Mouse (Mus musculus) embryonic facial prominence, embryonic 13.5 days (tissue): ENCODE data around the gene Kbtbd7. TPM values are rescaled to one million over a fixed set of nuclear protein-coding genes. Genes with fewer than 3 reads are reported as not detected.

Experiments used
- ATAC-seq: fragments of 200-750 bp; cut with Nextera tagmentation; 2 replicates; pipeline ENCODE4 v1.8.0; 2017; ENCODE audit warnings: low read depth; ENCODE audit not compliant: insufficient number of reproducible peaks, insufficient read depth, low FRiP score, low TSS enrichment
- H3K27ac ChIP-seq: fragments of 300-500 bp; sonication (generic); 2 replicates; pipeline ENCODE4 v1.5.1; 2015; ENCODE audit warnings: moderate library complexity, mild to moderate bottlenecking, inconsistent platforms
- H3K27me3 ChIP-seq: fragments of 300-500 bp; sonication (generic); 2 replicates; pipeline ENCODE4 v1.6.1; 2015; ENCODE audit warnings: mild to moderate bottlenecking, inconsistent platforms
- H3K36me3 ChIP-seq: fragments of 300-500 bp; sonication (generic); 2 replicates; pipeline ENCODE4 v1.6.1; 2015; ENCODE audit warnings: mild to moderate bottlenecking, inconsistent platforms
- H3K4me1 ChIP-seq: fragments of 300-500 bp; sonication (generic); 2 replicates; pipeline ENCODE4 v1.6.1; 2015; ENCODE audit warnings: inconsistent platforms
- H3K4me2 ChIP-seq: fragments of 300-500 bp; sonication (generic); 2 replicates; pipeline ENCODE4 v1.6.1; 2015; ENCODE audit warnings: moderate library complexity, mild to moderate bottlenecking, inconsistent platforms
- H3K4me3 ChIP-seq: fragments of 300-500 bp; sonication (generic); 2 replicates; pipeline ENCODE4 v1.5.1; 2015; ENCODE audit warnings: mild to moderate bottlenecking, inconsistent platforms
- H3K9ac ChIP-seq: fragments of 300-500 bp; sonication (generic); 2 replicates; pipeline ENCODE4 v1.6.1; 2015; ENCODE audit warnings: mild to moderate bottlenecking, inconsistent platforms
- H3K9me3 ChIP-seq: fragments of 300-500 bp; sonication (generic); 2 replicates; pipeline ENCODE4 v1.6.1; 2016; ENCODE audit warnings: inconsistent platforms
- WGBS: fragments of 180-500 bp; shearing (Covaris S2); methylation state at CpG from one replicate; pipeline ENCODE4 v1.1.7; 2015; ENCODE audit warnings: mixed read lengths; 5-methylcytosine and 5-hydroxymethylcytosine counted together
- polyA plus RNA-seq: library from polyadenylated mRNA; unstranded; fragments of >200 nt; fragmentation: Nextera tagmentation; extraction: Ambion mirVana; gene quantifications from 2 replicates; pipeline ENCODE4 v1.2.1, GENCODE M21; 2015

The Kbtbd7 gene
- polyA plus RNA-seq = 12.6 and 13.3 TPM in 2 replicates

DNA sequence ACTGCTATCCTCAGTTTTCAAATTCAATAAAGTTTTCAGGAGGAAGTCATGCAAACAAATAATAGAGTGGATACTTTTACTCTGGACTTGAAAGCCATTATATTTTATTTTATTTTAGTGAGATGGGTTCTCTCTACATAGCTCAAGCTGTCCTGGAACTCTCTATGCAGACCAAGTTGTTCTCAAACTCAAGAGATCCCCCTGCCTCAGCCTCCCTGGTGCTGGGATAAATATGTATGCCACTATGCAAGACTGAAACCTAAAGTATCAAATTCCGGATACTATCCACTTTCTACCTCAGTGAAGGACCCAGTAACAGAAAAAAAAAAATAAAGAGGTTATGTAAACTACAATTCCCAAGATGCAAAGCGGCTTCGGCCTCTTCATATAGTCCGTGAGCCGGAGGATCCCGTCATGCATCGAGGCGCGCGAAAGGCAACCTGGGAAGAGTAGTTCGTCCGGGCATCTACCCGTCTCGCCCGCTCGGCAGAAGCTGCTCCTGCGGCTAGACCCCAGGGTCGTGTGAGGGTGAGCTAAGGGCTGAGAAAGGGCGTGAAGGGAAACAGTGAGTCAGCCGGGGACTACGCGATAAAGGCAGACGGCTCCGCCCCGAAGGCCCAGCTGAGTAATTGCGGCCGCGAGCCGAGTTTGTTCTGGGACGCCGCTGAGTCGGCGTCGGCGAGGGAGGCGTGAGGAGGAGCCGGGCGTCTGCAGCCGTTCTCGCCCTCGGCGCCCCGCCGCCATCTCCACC lies at the start of gene Kbtbd7:
TSS of gene Kbtbd7 (plus strand) at position 533 of the 751 bp plus-strand sequence.
- ATAC-seq = peak; percentile 97

DNA sequence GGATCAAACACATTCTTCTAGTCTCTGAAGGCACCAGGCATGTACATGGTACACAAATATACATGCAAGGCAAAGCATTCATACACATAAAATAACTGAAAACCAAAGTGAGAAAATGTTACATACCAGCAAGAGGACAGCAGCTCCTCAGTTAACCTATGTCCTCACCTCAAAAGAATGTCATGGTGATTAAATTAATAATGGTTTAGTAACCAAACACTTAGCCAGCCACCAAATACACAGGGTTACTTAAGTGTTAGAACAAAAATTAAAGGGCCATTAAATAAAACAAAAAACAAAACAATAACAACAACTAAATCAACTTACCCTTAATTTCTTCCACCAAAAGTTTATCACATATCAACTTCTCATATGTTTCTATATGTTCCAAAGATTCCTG lies 49.3 kb upstream of the Kbtbd7 start:
- H3K4me1 ChIP-seq = no peaks in the 10 kb centered on the region
- H3K36me3 ChIP-seq = peaks cover 44% of the 10 kb centered on the region
- H3K9me3 ChIP-seq = no peaks in the 10 kb centered on the region
- H3K4me3 ChIP-seq = no peak overlapping the region
- H3K27ac ChIP-seq = no peak overlapping the region
- no peak overlapping the region for H3K9ac ChIP-seq
- ATAC-seq = no peak
- no peak overlapping the region for H3K4me2 ChIP-seq
- no peaks in the 10 kb centered on the region for H3K27me3 ChIP-seq

More for the DNA sequence above, at the start of gene Kbtbd7:
- peaks cover 21% of the 10 kb centered on the region for H3K36me3 ChIP-seq
- H3K27ac ChIP-seq = peak within 1 kb of the TSS; percentile 82
- H3K9ac ChIP-seq = peak within 1 kb of the TSS; percentile 72
- peak within 1 kb of the TSS; percentile 55 for H3K4me2 ChIP-seq
- H3K4me3 ChIP-seq = peak within 1 kb of the TSS; percentile 52
- H3K4me1 ChIP-seq = no peaks in the 10 kb centered on the region
- peaks cover 14% of the 10 kb centered on the region; the same call in 1 of the 2 replicates for H3K9me3 ChIP-seq
- under 1% methylated on average over 43 of the region's 44 CpGs for WGBS
- no peaks in the 10 kb centered on the region for H3K27me3 ChIP-seq

DNA sequence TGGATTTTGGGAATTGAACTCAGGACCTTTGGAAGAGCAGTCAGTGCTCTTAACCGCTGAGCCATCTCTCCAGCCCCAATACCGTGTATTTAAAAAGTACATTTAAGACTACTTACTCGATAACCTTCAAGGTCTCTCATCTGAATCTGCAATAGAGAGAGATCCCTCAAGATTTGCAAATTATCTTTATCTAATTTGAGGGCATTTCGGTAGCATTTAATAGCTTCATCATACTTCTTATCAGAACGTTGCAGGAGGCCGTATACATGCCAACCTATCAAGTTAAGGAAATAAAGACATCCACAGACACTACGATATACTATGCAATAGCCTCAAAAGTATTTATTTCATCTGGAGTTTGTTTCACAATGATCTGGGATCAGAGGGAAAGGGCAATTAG lies 43.2 kb upstream of the Kbtbd7 start:
- no peak overlapping the region for H3K4me2 ChIP-seq
- 94% methylated on average over 7 of the region's 7 CpGs for WGBS
- H3K4me3 ChIP-seq = no peak overlapping the region
- ATAC-seq = no peak
- H3K4me1 ChIP-seq = no peaks in the 10 kb centered on the region; the same call in 1 of the 2 replicates
- no peaks in the 10 kb centered on the region for H3K9me3 ChIP-seq
- peaks cover 44% of the 10 kb centered on the region for H3K36me3 ChIP-seq
- H3K27me3 ChIP-seq = no peaks in the 10 kb centered on the region
- H3K9ac ChIP-seq = no peak overlapping the region
- no peak overlapping the region for H3K27ac ChIP-seq

DNA sequence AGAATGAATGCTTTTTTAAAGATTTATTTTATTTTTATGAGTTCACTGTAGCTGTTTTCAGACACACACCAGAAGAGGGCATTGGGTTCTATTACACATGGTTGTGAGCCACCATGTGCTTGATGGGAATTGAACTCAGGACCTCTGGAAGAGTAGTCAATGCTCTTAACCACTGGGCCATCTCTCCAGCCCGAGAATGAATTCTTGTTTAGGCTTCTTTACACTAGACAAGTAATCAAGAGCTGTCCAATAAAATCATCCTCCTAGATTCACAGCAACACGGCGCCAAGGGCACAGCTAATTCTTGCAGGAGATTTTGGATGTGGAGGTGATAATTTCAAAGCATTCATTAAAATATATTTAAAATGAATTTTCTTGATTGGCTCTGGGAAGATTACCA lies 38.0 kb upstream of the Kbtbd7 start:
- H3K4me2 ChIP-seq = no peak overlapping the region
- ATAC-seq = no peak
- WGBS = 91% methylated on average over 3 of the region's 3 CpGs

DNA sequence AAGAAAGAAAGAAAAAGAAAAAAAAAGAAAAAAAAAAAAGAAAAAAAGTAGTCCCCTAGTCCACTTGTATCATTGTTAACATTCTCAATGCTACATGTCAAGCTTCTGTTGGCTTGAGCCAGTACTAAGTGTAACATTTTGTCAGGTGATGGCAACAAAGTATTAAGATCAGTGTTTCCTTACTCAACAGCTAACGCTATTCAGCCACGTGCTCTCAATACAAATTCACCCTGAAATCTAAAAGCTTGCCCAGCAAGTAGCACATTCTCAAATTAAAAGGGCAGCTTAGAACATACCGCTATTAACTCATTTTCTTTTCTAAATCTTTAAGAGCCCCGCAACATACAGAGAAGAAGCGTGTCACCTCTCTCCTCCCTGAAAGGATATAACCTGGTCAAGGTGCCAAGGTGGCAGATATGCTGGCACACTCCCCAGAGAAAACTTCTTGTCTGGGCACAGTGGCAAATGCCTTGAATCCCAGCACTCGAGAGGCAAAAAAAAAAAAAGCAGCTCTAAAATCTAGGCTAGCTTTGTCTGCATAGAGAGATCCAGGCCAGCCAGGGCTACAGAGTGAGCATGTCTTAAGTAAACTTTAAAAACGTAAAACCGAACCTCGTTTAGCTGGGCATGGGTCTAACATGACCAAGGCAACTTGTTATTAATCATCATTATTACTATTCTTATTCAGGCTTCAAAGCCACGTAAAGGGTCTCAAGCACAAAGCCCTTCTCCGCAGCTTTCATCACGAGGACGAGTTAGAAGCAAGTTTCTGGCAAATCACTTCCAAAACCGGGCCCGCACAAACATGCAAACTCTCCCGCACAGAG lies 36.7 kb upstream of the Kbtbd7 start:
- H3K4me3 ChIP-seq = peak overlapping the region; percentile 75
- H3K4me1 ChIP-seq = peaks cover 6% of the 10 kb centered on the region
- WGBS = 1% methylated on average over 16 of the region's 16 CpGs
- peak overlapping the region; percentile 93 for H3K9ac ChIP-seq
- H3K36me3 ChIP-seq = peaks cover 11% of the 10 kb centered on the region
- H3K9me3 ChIP-seq = no peaks in the 10 kb centered on the region
- ATAC-seq = no peak
- H3K27ac ChIP-seq = peak overlapping the region; percentile 99
- no peaks in the 10 kb centered on the region for H3K27me3 ChIP-seq
- peak overlapping the region; percentile 84 for H3K4me2 ChIP-seq

More for the DNA sequence above, 38.0 kb upstream of the Kbtbd7 start:
- Histone ChIP-seq H3K4me3 (no peak overlapping the region), H3K4me1 (peaks cover 6% of the 10 kb centered on the region), H3K27ac (no peak overlapping the region), H3K9ac (no peak overlapping the region), H3K9me3 (no peaks in the 10 kb centered on the region), H3K27me3 (no peaks in the 10 kb centered on the region), H3K36me3 (peaks cover 11% of the 10 kb centered on the region)

DNA sequence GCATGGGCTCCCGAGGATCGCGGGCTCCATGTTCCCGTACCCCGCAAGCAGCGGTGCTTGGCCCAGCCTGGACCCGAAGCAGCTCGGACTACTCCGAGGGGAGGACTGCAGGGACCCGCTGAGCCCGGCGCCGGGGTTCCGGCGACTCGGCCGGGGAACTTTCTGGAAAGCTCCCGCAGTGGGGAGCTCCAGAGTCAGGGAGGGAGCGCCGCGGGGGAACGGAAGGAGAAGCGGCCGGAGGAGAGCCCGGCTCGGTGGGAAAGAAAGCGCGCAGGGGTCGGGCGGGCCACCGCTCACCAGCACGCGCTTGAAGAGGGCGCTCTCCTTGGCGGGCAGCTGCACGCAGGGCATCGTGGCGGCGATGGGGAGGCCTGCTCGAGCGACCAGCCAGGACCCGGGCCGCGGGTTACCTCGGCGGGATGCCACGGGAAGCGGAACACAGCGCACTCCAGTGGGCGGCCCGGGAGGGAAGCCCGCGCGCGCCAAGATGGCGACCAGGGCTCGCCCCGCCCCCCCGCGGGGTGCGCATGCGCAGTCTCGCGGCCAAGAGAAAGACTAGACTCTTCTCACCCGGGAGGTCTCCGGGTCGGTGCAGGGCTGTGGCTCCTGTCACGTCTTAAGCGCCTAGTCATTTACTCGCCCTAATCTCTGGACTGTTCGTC lies 35.9 kb upstream of the Kbtbd7 start, which contains the start of gene Naa16:
TSS of gene Naa16 (minus strand) at position 514 of the 662 bp plus-strand sequence.
- H3K9me3 ChIP-seq = no peaks in the 10 kb centered on the region
- H3K9ac ChIP-seq = peak within 1 kb of the TSS; percentile 93
- peaks cover 6% of the 10 kb centered on the region for H3K4me1 ChIP-seq
- peak within 1 kb of the TSS; percentile 99 for H3K27ac ChIP-seq
- ATAC-seq = peak; percentile 94
- H3K36me3 ChIP-seq = peaks cover 11% of the 10 kb centered on the region
- under 1% methylated on average over 71 of the region's 71 CpGs for WGBS
- peak within 1 kb of the TSS; percentile 75 for H3K4me3 ChIP-seq
- H3K27me3 ChIP-seq = no peaks in the 10 kb centered on the region
- H3K4me2 ChIP-seq = peak within 1 kb of the TSS; percentile 84

DNA sequence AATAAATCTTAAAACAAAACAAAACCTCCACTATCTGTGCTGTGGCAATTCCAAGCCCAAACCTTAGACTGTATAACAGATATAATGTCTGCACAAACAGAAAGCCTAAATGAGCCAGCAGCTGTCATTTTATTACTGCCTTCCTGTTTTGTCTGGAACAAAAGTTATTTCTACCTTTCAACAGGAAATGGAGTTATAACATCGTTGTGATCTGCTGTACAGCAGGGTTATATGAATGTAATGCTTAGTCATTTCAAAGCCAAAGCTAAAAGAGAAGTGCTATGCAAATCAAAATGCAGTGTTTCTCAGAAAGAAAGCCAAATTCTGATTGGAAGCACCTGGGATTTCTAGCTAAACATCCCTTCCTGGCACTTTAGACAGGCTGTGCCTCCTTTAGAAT lies 33.0 kb upstream of the Kbtbd7 start:
- H3K36me3 ChIP-seq = no peaks in the 10 kb centered on the region
- H3K4me3 ChIP-seq = no peak overlapping the region
- no peak for ATAC-seq
- H3K27me3 ChIP-seq = no peaks in the 10 kb centered on the region
- H3K4me1 ChIP-seq = peaks cover 7% of the 10 kb centered on the region
- H3K4me2 ChIP-seq = no peak overlapping the region
- H3K9ac ChIP-seq = no peak overlapping the region
- 55% methylated on average over 1 of the region's 1 CpGs for WGBS
- no peaks in the 10 kb centered on the region for H3K9me3 ChIP-seq
- H3K27ac ChIP-seq = no peak overlapping the region

DNA sequence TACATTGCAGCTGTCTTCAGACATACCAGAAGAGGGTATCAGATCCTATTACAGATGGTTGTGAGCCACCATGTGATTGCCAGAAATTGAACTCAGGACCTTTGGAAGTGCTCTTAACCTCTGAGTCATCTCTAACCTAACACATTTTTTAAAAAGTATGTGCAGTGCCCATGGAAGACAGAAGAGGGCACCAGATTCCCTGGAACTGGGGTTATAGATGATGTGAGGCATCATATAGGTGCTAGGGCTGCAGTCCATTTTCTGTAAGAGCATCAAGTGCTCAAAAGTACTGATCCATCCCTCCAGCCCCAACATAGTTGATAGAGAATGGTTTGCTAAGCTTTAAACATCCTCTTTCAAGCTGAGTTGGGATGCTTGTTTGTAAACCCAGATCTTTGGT lies 31.7 kb upstream of the Kbtbd7 start:
- no peaks in the 10 kb centered on the region for H3K27me3 ChIP-seq
- peaks cover 7% of the 10 kb centered on the region; the same call in 1 of the 2 replicates for H3K4me1 ChIP-seq
- H3K27ac ChIP-seq = no peak overlapping the region
- no peak for ATAC-seq
- no peaks in the 10 kb centered on the region for H3K9me3 ChIP-seq
- H3K36me3 ChIP-seq = no peaks in the 10 kb centered on the region; the same call in 1 of the 2 replicates
- no peak overlapping the region for H3K9ac ChIP-seq
- no peak overlapping the region for H3K4me2 ChIP-seq
- H3K4me3 ChIP-seq = no peak overlapping the region

DNA sequence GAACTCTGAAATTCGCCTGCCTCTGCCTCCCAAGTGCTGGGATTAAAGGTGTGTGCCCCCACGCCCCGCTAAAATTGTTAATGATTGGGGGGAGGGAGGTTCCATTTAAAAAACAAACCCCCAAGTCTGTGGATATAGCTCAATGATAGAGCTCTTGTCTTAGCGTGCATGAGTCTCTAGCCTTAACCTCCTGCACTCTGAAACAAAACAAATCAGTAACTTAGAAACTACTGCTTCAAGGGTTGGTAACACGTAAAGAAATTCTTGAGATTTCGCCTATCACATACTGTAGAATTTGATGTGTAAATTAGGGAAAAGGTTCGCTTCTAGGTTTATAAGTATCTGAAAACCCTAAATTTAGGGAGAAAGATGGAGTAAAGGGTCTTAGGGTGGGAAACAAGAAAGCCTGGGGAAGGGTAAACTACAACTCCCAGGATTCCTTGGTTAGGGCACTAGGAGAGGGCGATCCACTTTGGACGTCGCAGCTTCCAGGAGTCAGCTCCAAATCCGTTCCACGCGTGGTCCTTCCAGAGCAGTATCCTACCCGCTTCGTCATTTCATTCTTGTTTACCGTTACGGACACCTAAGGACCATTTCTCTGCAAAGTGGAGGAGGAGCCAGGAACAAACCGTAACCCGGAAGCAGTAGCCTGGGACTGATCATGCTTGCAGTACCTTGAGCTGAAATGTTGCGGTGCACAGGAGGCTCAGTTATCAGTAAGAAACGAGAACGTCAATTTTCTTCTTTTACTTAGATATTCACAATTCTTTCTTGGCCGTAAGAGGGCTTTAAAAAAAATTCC lies 28.8 kb upstream of the Kbtbd7 start, which contains the start of gene Mtrf1:
TSS of gene Mtrf1 (plus strand) at position 452 of the 802 bp plus-strand sequence.
- peak; percentile 71; the same call in 1 of the 2 replicates for ATAC-seq
- Histone ChIP-seq H3K36me3 (peaks cover 10% of the 10 kb centered on the region), H3K4me1 (peaks cover 7% of the 10 kb centered on the region; the same call in 1 of the 2 replicates), H3K27me3 (no peaks in the 10 kb centered on the region), H3K9me3 (no peaks in the 10 kb centered on the region), H3K4me2 (peak within 1 kb of the TSS; percentile 58), H3K9ac (peak within 1 kb of the TSS; percentile 73), H3K4me3 (peak within 1 kb of the TSS; percentile 61), H3K27ac (peak within 1 kb of the TSS; percentile 92)
- WGBS = 20% methylated on average over 23 of the region's 23 CpGs

DNA sequence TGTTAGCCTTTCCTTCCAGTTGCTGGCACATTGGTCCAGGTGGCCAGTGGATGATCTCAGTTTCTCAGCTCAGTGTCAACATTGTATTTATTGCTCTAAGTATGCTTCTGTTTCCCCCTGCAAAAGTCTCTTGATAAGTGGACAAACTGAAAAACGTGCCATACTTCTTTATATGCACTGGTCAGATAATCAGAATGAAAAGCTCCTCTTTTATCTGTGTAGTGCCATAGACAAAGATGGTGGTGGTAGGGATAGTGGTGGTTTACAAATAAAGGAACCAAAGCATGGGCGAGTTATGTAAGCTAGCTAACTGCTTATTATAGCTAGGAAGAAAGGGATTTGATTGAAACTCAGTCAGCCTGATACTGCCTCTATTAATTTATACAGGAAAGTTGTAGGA lies 18.7 kb upstream of the Kbtbd7 start:
- Histone ChIP-seq H3K4me1 (no peaks in the 10 kb centered on the region), H3K4me3 (no peak overlapping the region), H3K4me2 (no peak overlapping the region), H3K9ac (no peak overlapping the region), H3K27ac (no peak overlapping the region), H3K27me3 (no peaks in the 10 kb centered on the region), H3K36me3 (peaks cover 27% of the 10 kb centered on the region), H3K9me3 (no peaks in the 10 kb centered on the region)
- ATAC-seq = no peak
- WGBS = 75% methylated on average over 2 of the region's 2 CpGs
